Mouse (Mus musculus): Measurements from ENCODE around the gene Rnf8. TPM values are rescaled to one million over a fixed set of nuclear protein-coding genes. Genes with fewer than 3 reads are reported as not detected.

The Rnf8 gene
- polyA plus RNA-seq, 1 experiment from 2014 or later, result 104 TPM

- ATAC-seq, result no peak
- H3K4me3 ChIP-seq, result no peak overlapping the region
- no peaks in the 10 kb centered on the region for H3K27me3 ChIP-seq
- no peak overlapping the region for H3K9ac ChIP-seq
- H3K9me3 ChIP-seq (replicated peaks), result no peaks in the 10 kb centered on the region
- H3K36me3 ChIP-seq (ENCODE audit: poor library complexity, severe bottlenecking), result peaks cover 95% of the 10 kb centered on the region
- no peak overlapping the region for H3K4me2 ChIP-seq
- peaks cover 8% of the 10 kb centered on the region for H3K4me1 ChIP-seq
- no peak overlapping the region for H3K27ac ChIP-seq
- WGBS, result 91% methylated on average over 2 of the region's 2 CpGs
Measured at GRCm38 (mm10) chr17:29683127-29683526, 68.5 kb downstream of the Rnf8 start.

- H3K4me3 ChIP-seq, result no peak overlapping the region
Measured at GRCm38 (mm10) chr17:29684275-29684674, 69.7 kb downstream of the Rnf8 start.

GRCm38 (mm10) chr17:29686771-29687170 lies 72.2 kb downstream of the Rnf8 start:
- Histone ChIP-seq H3K9ac (no peak overlapping the region), H3K27me3 (no peaks in the 10 kb centered on the region), H3K4me2 (no peak overlapping the region), H3K36me3 (ENCODE audit: poor library complexity, severe bottlenecking) (peaks cover 94% of the 10 kb centered on the region), H3K4me3 (no peak overlapping the region), H3K4me1 (no peaks in the 10 kb centered on the region), H3K27ac (no peak overlapping the region), H3K9me3 (replicated peaks) (no peaks in the 10 kb centered on the region)
- WGBS, result 95% methylated on average over 5 of the region's 5 CpGs
- ATAC-seq, result no peak

More at GRCm38 (mm10) chr17:29684275-29684674, 69.7 kb downstream of the Rnf8 start:
- H3K36me3 ChIP-seq (ENCODE audit: poor library complexity, severe bottlenecking), result peaks cover 92% of the 10 kb centered on the region
- WGBS, result 93% methylated on average over 4 of the region's 4 CpGs
- no peaks in the 10 kb centered on the region for H3K9me3 ChIP-seq (replicated peaks)
- no peaks in the 10 kb centered on the region for H3K27me3 ChIP-seq
- H3K4me1 ChIP-seq, result peaks cover 6% of the 10 kb centered on the region
- ATAC-seq, result no peak
- H3K27ac ChIP-seq, result no peak overlapping the region
- no peak overlapping the region for H3K4me2 ChIP-seq
- H3K9ac ChIP-seq, result no peak overlapping the region

GRCm38 (mm10) chr17:29687373-29687772 lies 72.8 kb downstream of the Rnf8 start:
- peak overlapping the region; percentile 8; the same call in 1 of the 2 replicates for H3K27ac ChIP-seq
- no peaks in the 10 kb centered on the region for H3K9me3 ChIP-seq (replicated peaks)
- H3K9ac ChIP-seq, result no peak overlapping the region
- H3K27me3 ChIP-seq, result no peaks in the 10 kb centered on the region
- no peak overlapping the region for H3K4me2 ChIP-seq
- no peak overlapping the region for H3K4me3 ChIP-seq
- H3K36me3 ChIP-seq (ENCODE audit: poor library complexity, severe bottlenecking), result peaks cover 89% of the 10 kb centered on the region
- H3K4me1 ChIP-seq, result no peaks in the 10 kb centered on the region
- ATAC-seq, result no peak
- WGBS, result 85% methylated on average over 6 of the region's 6 CpGs

GRCm38 (mm10) chr17:29688610-29689009 lies 74.0 kb downstream of the Rnf8 start:
- no peak overlapping the region for H3K4me3 ChIP-seq
- no peaks in the 10 kb centered on the region for H3K9me3 ChIP-seq (replicated peaks)
- no peak overlapping the region for H3K27ac ChIP-seq
- no peaks in the 10 kb centered on the region for H3K4me1 ChIP-seq
- no peak overlapping the region for H3K9ac ChIP-seq
- peaks cover 84% of the 10 kb centered on the region for H3K36me3 ChIP-seq (ENCODE audit: poor library complexity, severe bottlenecking)
- 94% methylated on average over 10 of the region's 10 CpGs for WGBS
- no peaks in the 10 kb centered on the region for H3K27me3 ChIP-seq
- no peak overlapping the region for H3K4me2 ChIP-seq
- no peak for ATAC-seq

- no peaks in the 10 kb centered on the region for H3K4me1 ChIP-seq
- H3K27me3 ChIP-seq, result no peaks in the 10 kb centered on the region
- no peak overlapping the region for H3K4me3 ChIP-seq
- peaks cover 84% of the 10 kb centered on the region for H3K36me3 ChIP-seq (ENCODE audit: poor library complexity, severe bottlenecking)
- no peak overlapping the region for H3K4me2 ChIP-seq
- WGBS, result 86% methylated on average over 6 of the region's 6 CpGs
- no peak overlapping the region for H3K9ac ChIP-seq
- H3K27ac ChIP-seq, result no peak overlapping the region
- H3K9me3 ChIP-seq (replicated peaks), result no peaks in the 10 kb centered on the region
- no peak for ATAC-seq
Measured at GRCm38 (mm10) chr17:29690257-29690656, 75.7 kb downstream of the Rnf8 start.

GRCm38 (mm10) chr17:29692827-29693226 lies 78.2 kb downstream of the Rnf8 start:
- WGBS, result 94% methylated on average over 2 of the region's 2 CpGs

GRCm38 (mm10) chr17:29693571-29693970 lies 79.0 kb downstream of the Rnf8 start:
- Histone ChIP-seq H3K9ac (no peak overlapping the region), H3K27ac (no peak overlapping the region), H3K9me3 (replicated peaks) (no peaks in the 10 kb centered on the region), H3K4me2 (no peak overlapping the region), H3K27me3 (no peaks in the 10 kb centered on the region), H3K36me3 (ENCODE audit: poor library complexity, severe bottlenecking) (peaks cover 83% of the 10 kb centered on the region), H3K4me1 (no peaks in the 10 kb centered on the region), H3K4me3 (no peak overlapping the region)
- ATAC-seq, result no peak
- WGBS, result 98% methylated on average over 2 of the region's 2 CpGs

More at GRCm38 (mm10) chr17:29692827-29693226, 78.2 kb downstream of the Rnf8 start:
- Histone ChIP-seq H3K4me3 (no peak overlapping the region), H3K36me3 (ENCODE audit: poor library complexity, severe bottlenecking) (peaks cover 82% of the 10 kb centered on the region), H3K27ac (no peak overlapping the region), H3K27me3 (no peaks in the 10 kb centered on the region), H3K9ac (no peak overlapping the region), H3K4me2 (no peak overlapping the region), H3K9me3 (replicated peaks) (no peaks in the 10 kb centered on the region), H3K4me1 (no peaks in the 10 kb centered on the region)
- ATAC-seq, result no peak

- H3K36me3 ChIP-seq (ENCODE audit: poor library complexity, severe bottlenecking), result peaks cover 87% of the 10 kb centered on the region
Measured at GRCm38 (mm10) chr17:29694516-29694915, 79.9 kb downstream of the Rnf8 start.

More at GRCm38 (mm10) chr17:29694516-29694915, 79.9 kb downstream of the Rnf8 start:
- no peak overlapping the region for H3K27ac ChIP-seq
- no peaks in the 10 kb centered on the region for H3K27me3 ChIP-seq
- H3K9ac ChIP-seq, result no peak overlapping the region
- no peak for ATAC-seq
- no peak overlapping the region for H3K4me2 ChIP-seq
- 78% methylated on average over 4 of the region's 4 CpGs for WGBS
- no peak overlapping the region for H3K4me3 ChIP-seq
- no peaks in the 10 kb centered on the region for H3K9me3 ChIP-seq (replicated peaks)
- H3K4me1 ChIP-seq, result no peaks in the 10 kb centered on the region

Small RNA genes within 50 kb of the gene (microRNA-seq; reads per million reads assigned to microRNA genes)
- not detected for gene Mir7667

Other genes with a start within 250 kb of the Rnf8 start
- 21.0 and 22.0 TPM in 2 replicates for gene Pim1, start 124.0 kb upstream of the Rnf8 start, polyA plus RNA-seq (2015; fragmentation: Nextera tagmentation; extraction: Ambion mirVana)
- not detected in 2 replicates for gene Gm17657, start 65.2 kb upstream of the Rnf8 start, polyA plus RNA-seq (2015; fragmentation: Nextera tagmentation; extraction: Ambion mirVana)
- gene Tbc1d22b, start 65.0 kb upstream of the Rnf8 start, polyA plus RNA-seq (2015; fragmentation: Nextera tagmentation; extraction: Ambion mirVana), result 17.7 and 20.1 TPM in 2 replicates
- 1.2 and 1.3 TPM in 2 replicates for gene Tmem217, start 62.4 kb upstream of the Rnf8 start, polyA plus RNA-seq (2015; fragmentation: Nextera tagmentation; extraction: Ambion mirVana)
- 3.7 and 4.0 TPM in 2 replicates for gene Gm28043, start 86 bp downstream of the Rnf8 start, polyA plus RNA-seq (2015; fragmentation: Nextera tagmentation; extraction: Ambion mirVana)
- 135 and 153 TPM in 2 replicates for gene Cmtr1, start 45.8 kb downstream of the Rnf8 start, polyA plus RNA-seq (2015; fragmentation: Nextera tagmentation; extraction: Ambion mirVana)
- 13.0 and 14.2 TPM in 2 replicates for gene Ccdc167, start 102.3 kb downstream of the Rnf8 start, polyA plus RNA-seq (2015; fragmentation: Nextera tagmentation; extraction: Ambion mirVana)